17 mouse cellular contexts compared by ENCODE assay signal in the genomic region with DNA sequence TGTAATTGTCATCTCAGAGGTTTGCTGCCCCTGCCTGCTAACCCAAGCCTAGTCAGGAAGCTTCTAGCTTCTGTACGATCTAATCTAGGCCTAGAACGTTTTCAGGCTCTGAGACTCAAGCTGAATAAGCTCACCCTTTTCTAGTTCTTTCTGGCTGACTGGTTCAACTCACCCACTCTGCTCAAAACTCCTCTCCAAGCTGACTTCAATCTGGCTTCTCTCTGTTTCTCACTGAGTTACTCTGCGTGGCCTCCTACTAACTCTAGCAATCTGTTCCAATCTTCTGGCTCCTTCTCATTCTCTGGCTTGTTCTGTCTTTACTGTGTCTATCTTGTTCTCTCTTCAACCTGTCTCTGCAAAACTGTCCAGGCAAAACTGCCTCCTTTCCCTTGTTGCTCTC. TPM values are rescaled to one million over a fixed set of nuclear protein-coding genes. Genes with fewer than 3 reads are reported as not detected.
"Had no signal": no experiment of that assay in that cellular context is flagged by ENCODE, and none has a peak within 500 bp of the region (broad histone marks: within the 10 kb centered on the region; RNA-seq: fewer than 3 reads in every experiment).

No protein-coding gene starts in this region.

- ATAC-seq: midbrain, embryonic 13.5 days; midbrain, embryonic 15.5 days had no signal

- H3K27ac ChIP-seq: macrophage; midbrain, embryonic 13.5 days; midbrain, embryonic 15.5 days; neural tube, embryonic 12.5 days; stomach, embryonic 15.5 days; stomach, postnatal 0 days had no signal

- H3K4me3 ChIP-seq: megakaryocyte, embryonic 14.5 days; midbrain, embryonic 13.5 days; midbrain, embryonic 15.5 days; neural tube, embryonic 12.5 days; stomach, embryonic 15.5 days had no signal

- DNase-seq: lung, adult 18-20 months; lung, embryonic 14.5 days; lung, postnatal 10 days; lung, postnatal 36 days; right cerebral cortex, postnatal 14 days; thymus, adult 18-20 months; thymus, postnatal 14 days; thymus, postnatal 36 days had no signal

RNA-seq across cellular contexts. Expression of gene Angptl3, which starts 53.1 kb away (rescaled TPM):
- total RNA-seq: midbrain, postnatal 0 days; neutrophil, adult 5-6 weeks had no signal
